Mouse (Mus musculus) stomach, embryonic 14.5 days (tissue): ENCODE results near the gene Cdkl4. TPM values are rescaled to one million over a fixed set of nuclear protein-coding genes. Genes with fewer than 3 reads are reported as not detected.
A peak's percentile ranks its signal among the peaks of the same experiment; 100 is the strongest.

Source experiments
- ATAC-seq: fragments of 200-750 bp; cut with Nextera tagmentation; 2 replicates; pipeline ENCODE4 v1.8.0; 2017; ENCODE audit warnings: low read depth, moderate TSS enrichment; ENCODE audit not compliant: insufficient number of reproducible peaks, insufficient read depth, low FRiP score
- H3K27ac ChIP-seq: fragments of 300-500 bp; sonication (generic); 2 replicates; pipeline ENCODE4 v1.5.1; 2014; ENCODE audit warnings: mild to moderate bottlenecking, low read length, moderate library complexity, mixed read lengths
- H3K27me3 ChIP-seq: fragments of 300-500 bp; sonication (generic); 2 replicates; pipeline ENCODE4 v1.6.1; 2014; ENCODE audit warnings: low read length, control low read depth, mixed read lengths; ENCODE audit not compliant: control insufficient read depth, insufficient read depth
- H3K36me3 ChIP-seq: fragments of 300-500 bp; sonication (generic); 2 replicates; pipeline ENCODE4 v1.6.1; 2014; ENCODE audit warnings: mild to moderate bottlenecking, control low read depth, low read length, moderate library complexity, mixed read lengths; ENCODE audit not compliant: control insufficient read depth, insufficient read depth
- H3K4me1 ChIP-seq: fragments of 300-500 bp; sonication (generic); 2 replicates; pipeline ENCODE4 v1.6.1; 2014; ENCODE audit warnings: low read length, control low read depth, mixed read lengths; ENCODE audit not compliant: control insufficient read depth, insufficient read depth
- H3K4me2 ChIP-seq: fragments of 300-500 bp; sonication (generic); replicated peaks from 2 replicates; pipeline ENCODE4 v1.6.1; 2014; ENCODE audit warnings: low read depth, low read length, control low read depth
- H3K4me3 ChIP-seq: fragments of 300-500 bp; sonication (generic); 2 replicates; pipeline ENCODE4 v1.5.1; 2014; ENCODE audit warnings: low read depth, low read length, control low read depth
- H3K9ac ChIP-seq: fragments of 300-500 bp; sonication (generic); replicated peaks from 2 replicates; pipeline ENCODE4 v1.6.1; 2014; ENCODE audit warnings: low read depth, mild to moderate bottlenecking, control low read depth, low read length, moderate library complexity, mixed read lengths
- H3K9me3 ChIP-seq: fragments of 300-500 bp; sonication (generic); 2 replicates; pipeline ENCODE4 v1.6.1; 2016; ENCODE audit warnings: low read depth, low read length, control low read depth; ENCODE audit not compliant: control insufficient read depth
- WGBS: fragments of 180-500 bp; shearing (Covaris S2); extraction: QIAGEN DNeasy Blood & Tissue Kit; methylation state at CpG from one replicate; pipeline ENCODE4 v1.1.7; 2014; 5-methylcytosine and 5-hydroxymethylcytosine counted together
- polyA plus RNA-seq: library from polyadenylated mRNA; unstranded; fragments of >200 nt; fragmentation: Nextera tagmentation; extraction: Ambion mirVana; gene quantifications from 2 replicates; pipeline ENCODE4 v1.2.1, GENCODE M21; 2014

Gene Cdkl4
- polyA plus RNA-seq, 1 experiment from 2014 or later, result 0.23 TPM

DNA sequence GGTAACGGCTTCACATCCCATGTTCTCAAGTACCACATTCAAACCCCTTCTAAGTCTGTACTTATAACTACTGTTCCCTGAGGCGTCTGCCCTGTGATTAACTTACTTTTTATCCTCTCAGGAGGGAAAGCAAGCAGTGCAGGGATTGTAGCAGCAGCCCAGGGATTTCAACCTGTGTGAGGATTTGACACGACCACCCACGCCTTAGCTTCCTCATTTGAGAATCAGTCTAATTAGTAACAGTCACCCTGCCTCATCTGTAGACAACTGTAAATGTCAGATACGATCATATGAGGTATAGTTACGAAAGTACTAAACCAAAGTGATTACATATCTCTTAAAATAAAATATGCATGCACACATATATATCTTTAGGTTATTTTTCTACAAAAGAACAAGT is 81.4 kb downstream of the Cdkl4 start:
- WGBS, result 76% methylated on average over 6 of the region's 6 CpGs
- H3K4me3 ChIP-seq, result no peak overlapping the region
- H3K9me3 ChIP-seq, result no peaks in the 10 kb centered on the region
- ATAC-seq, result no peak
- no peak overlapping the region for H3K9ac ChIP-seq
- no peaks in the 10 kb centered on the region for H3K27me3 ChIP-seq
- H3K27ac ChIP-seq, result no peak overlapping the region
- H3K4me2 ChIP-seq, result no peak overlapping the region
- no peaks in the 10 kb centered on the region for H3K4me1 ChIP-seq
- H3K36me3 ChIP-seq, result no peaks in the 10 kb centered on the region

DNA sequence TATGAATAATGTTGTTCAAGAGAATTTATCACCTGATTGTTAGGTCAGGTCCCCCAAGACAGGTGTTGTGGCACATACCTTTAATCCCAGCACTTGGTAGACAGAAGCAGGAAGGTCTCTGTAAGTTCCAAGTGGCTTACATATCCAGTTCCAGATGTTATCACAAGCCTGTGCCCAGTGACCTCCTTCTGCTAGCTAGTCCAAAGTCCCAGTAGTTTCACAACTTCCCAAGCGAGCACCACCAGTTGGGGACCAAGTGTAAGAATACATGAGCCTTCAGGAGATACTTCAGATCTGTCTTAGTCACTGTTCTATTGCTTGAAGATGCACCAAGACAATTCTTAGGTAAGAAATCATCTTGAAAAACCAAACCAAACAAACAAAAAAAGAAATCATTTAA is 83.7 kb downstream of the Cdkl4 start:
- Histone ChIP-seq H3K36me3 (no peaks in the 10 kb centered on the region), H3K4me2 (no peak overlapping the region), H3K27ac (no peak overlapping the region), H3K9ac (no peak overlapping the region), H3K4me1 (no peaks in the 10 kb centered on the region), H3K9me3 (no peaks in the 10 kb centered on the region), H3K27me3 (no peaks in the 10 kb centered on the region), H3K4me3 (no peak overlapping the region)
- 87% methylated on average over 1 of the region's 1 CpGs for WGBS
- ATAC-seq, result no peak

DNA sequence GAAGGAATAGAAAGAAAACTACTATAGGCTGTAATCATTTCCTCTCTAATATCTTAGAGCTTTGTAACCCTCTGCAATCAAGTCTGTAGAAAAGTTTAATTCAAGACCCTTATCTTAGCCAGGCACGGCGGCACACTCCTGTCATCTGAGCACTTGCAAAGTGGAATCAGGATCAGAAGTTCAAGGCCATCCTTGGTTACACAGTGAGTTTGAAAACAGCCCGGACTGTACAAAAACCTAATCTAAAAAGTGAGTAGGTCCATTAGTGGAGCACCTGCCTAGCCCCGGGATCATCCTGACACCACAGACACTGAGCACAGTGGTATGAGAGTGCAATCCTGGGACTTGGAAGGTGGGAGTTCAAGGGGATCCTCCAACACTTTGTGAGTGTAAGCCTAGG is 84.8 kb downstream of the Cdkl4 start:
- no peak overlapping the region for H3K27ac ChIP-seq
- no peaks in the 10 kb centered on the region for H3K9me3 ChIP-seq
- no peaks in the 10 kb centered on the region for H3K27me3 ChIP-seq
- H3K9ac ChIP-seq, result no peak overlapping the region
- no peaks in the 10 kb centered on the region for H3K4me1 ChIP-seq
- ATAC-seq, result no peak
- H3K36me3 ChIP-seq, result no peaks in the 10 kb centered on the region
- no peak overlapping the region for H3K4me2 ChIP-seq
- H3K4me3 ChIP-seq, result no peak overlapping the region
- 76% methylated on average over 4 of the region's 4 CpGs for WGBS

DNA sequence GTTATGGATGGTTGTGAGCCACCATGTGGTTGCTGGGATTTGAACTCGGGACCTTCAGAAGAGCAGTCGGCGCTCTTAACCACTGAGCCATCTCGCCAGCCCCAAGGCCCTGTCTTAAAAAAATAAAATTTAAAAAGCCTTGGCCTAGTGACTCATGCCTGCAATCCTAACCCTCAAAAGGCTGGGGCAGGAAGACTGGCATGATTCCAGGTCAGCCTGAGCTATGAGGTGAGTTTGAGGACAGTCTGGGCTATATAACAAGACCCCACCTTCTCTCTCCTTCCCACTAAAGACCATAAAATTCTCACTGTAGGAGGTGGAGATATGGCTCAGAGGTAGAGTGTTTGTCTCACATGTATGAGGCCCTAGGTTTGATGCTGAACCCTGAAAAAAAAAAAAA is 85.3 kb downstream of the Cdkl4 start:
- Histone ChIP-seq H3K4me3 (no peak overlapping the region), H3K36me3 (no peaks in the 10 kb centered on the region), H3K27ac (no peak overlapping the region), H3K27me3 (no peaks in the 10 kb centered on the region), H3K9ac (no peak overlapping the region), H3K9me3 (no peaks in the 10 kb centered on the region), H3K4me1 (no peaks in the 10 kb centered on the region), H3K4me2 (no peak overlapping the region)
- WGBS, result 93% methylated on average over 4 of the region's 4 CpGs
- ATAC-seq, result no peak

DNA sequence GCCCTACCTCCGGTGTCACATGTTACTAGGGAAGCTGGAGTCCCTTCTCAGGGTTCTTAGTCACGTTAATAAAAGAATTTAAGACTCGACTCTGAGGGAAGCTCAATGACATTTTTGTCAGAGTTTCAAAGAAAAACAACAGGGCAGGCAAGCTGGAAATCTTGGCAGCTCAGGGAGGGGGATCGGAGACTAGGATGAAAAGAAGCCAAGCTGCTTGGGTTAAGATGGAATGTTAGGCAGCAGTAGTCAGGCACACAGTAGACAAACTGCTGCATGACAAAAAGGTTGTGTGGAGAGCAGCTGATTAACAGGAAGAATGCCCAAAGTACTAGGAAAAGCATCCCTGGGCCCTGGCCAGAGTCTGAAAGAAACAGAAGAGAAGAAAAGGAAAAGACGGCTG is 87.4 kb downstream of the Cdkl4 start:
- Histone ChIP-seq H3K9ac (no peak overlapping the region), H3K9me3 (no peaks in the 10 kb centered on the region), H3K4me1 (no peaks in the 10 kb centered on the region), H3K4me3 (no peak overlapping the region), H3K36me3 (no peaks in the 10 kb centered on the region), H3K27ac (no peak overlapping the region), H3K27me3 (no peaks in the 10 kb centered on the region), H3K4me2 (no peak overlapping the region)
- 66% methylated on average over 5 of the region's 5 CpGs for WGBS
- ATAC-seq, result no peak

DNA sequence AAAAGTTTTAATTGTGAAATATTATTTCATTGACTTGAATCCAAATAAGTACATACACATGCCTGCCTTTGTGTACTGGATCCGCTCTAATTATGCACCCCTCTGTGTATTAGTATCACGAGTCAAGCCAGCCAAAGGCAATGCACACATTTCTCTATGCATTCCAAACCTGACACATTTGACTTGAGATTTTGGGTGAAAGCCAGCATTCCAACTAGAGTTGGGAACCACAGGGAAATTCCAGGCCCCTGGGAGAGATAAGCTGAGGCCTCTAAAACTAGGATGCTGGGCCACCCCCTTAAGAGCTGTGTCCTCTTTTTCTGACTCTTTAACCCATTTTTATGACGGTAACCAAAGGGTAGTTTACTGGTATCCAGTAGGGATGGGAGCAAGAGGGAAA is 88.7 kb downstream of the Cdkl4 start:
- WGBS, result 69% methylated on average over 3 of the region's 3 CpGs
- ATAC-seq, result no peak
- Histone ChIP-seq H3K27me3 (no peaks in the 10 kb centered on the region), H3K4me1 (no peaks in the 10 kb centered on the region), H3K9me3 (no peaks in the 10 kb centered on the region), H3K27ac (no peak overlapping the region), H3K9ac (no peak overlapping the region), H3K36me3 (no peaks in the 10 kb centered on the region), H3K4me3 (no peak overlapping the region), H3K4me2 (no peak overlapping the region)

DNA sequence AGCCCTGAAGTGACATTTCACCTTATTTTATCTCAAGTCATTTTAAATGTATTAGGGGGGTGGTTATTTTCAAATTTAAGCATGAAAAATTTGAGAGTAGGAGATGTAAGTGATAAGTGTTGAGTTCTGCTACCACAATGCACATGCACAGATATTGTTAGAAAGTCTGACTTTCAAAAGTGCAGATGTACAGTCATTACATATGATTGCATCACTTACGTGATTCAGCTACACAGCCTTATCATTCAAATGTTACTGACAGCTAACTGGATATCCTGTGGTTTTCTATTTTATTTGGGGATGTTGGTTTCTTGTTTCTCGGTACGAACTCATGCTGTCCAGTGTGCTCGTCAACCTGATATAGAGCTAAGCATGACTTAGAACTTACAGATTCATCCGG is 92.5 kb downstream of the Cdkl4 start:
- no peak for ATAC-seq

DNA sequence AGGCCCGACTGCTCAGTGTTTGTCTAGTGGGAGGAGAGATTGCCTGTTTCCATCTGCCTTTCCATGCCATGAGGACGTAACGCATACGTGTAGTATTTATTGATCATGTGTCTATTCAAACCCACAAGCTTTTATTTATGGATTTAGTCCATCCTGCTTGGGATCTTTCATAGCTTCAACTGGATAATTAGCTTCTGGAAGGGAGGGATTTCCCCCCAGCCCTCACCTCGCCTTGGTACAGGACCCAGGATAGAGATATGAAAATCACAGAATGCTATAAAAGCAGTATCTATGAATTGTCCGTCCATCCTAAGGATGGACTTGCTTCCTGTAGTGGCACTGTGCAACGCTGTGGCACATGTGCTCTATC is 96.8 kb downstream of the Cdkl4 start:
- WGBS, result 39% methylated on average over 7 of the region's 7 CpGs
- no peaks in the 10 kb centered on the region for H3K9me3 ChIP-seq
- H3K4me3 ChIP-seq, result peak overlapping the region; percentile 93
- H3K4me2 ChIP-seq, result peak overlapping the region; percentile 74
- H3K27ac ChIP-seq, result peak overlapping the region; percentile 95
- peaks cover 8% of the 10 kb centered on the region; the same call in 1 of the 2 replicates for H3K4me1 ChIP-seq
- ATAC-seq, result no peak
- no peaks in the 10 kb centered on the region for H3K36me3 ChIP-seq
- H3K27me3 ChIP-seq, result no peaks in the 10 kb centered on the region
- H3K9ac ChIP-seq, result peak overlapping the region; percentile 87; the same call in 1 of the 2 replicates

More for the DNA sequence above, 92.5 kb downstream of the Cdkl4 start:
- WGBS, result 94% methylated on average over 5 of the region's 5 CpGs
- Histone ChIP-seq H3K4me3 (no peak overlapping the region), H3K4me2 (no peak overlapping the region), H3K4me1 (peaks cover 3% of the 10 kb centered on the region; the same call in 1 of the 2 replicates), H3K27ac (no peak overlapping the region), H3K36me3 (no peaks in the 10 kb centered on the region), H3K9ac (no peak overlapping the region), H3K27me3 (no peaks in the 10 kb centered on the region), H3K9me3 (no peaks in the 10 kb centered on the region)

DNA sequence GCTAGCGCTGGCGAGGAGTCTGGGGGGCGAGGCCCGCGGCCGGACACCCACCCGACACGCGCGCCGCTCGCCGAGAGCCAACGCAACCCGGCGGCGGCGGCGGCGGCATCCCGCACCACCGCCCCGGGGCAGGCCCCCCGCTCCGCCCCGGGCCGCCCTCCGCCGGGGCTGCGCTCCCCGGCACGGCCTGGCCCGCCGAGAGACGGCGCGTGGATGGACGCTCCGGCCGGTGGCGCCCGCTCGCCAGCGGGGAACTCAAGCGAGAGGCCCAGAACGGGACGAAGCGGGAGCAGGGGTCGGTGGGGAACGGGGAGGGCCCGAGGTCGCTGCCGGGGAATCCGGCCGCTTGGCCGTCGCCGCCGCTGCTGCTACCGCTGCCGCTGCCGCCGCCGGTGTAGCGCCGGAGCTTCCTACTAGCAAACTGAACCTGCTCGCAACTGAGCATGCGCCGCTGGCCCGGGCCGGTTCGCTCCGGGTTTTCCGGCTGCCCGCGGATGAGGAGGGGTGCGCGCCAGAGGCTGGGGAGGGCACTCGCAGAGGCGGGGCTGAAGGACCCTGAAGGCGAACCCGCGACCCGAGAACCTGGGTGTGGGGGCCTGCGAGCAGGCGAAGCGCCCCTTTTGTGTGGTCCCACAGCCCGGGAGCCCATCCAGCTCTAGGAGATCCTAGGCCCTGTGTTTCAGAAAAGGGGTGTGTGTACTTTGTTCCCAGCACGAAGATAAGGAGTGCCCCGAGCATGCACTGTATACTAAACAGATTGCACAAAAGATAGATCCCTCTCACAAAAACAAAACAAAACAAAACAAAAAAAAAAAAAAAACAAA is 97.4 kb downstream of the Cdkl4 start, which contains the start of gene Sos1:
Gene Sos1 (minus strand): TSS at position 423 of the 824 bp plus-strand sequence.
- H3K4me2 ChIP-seq, result peak within 1 kb of the TSS; percentile 74
- no peaks in the 10 kb centered on the region for H3K9me3 ChIP-seq
- no peaks in the 10 kb centered on the region for H3K36me3 ChIP-seq
- peak within 1 kb of the TSS; percentile 93 for H3K4me3 ChIP-seq
- H3K9ac ChIP-seq, result peak within 1 kb of the TSS; percentile 87
- no peaks in the 10 kb centered on the region for H3K27me3 ChIP-seq
- H3K4me1 ChIP-seq, result peaks cover 8% of the 10 kb centered on the region; the same call in 1 of the 2 replicates
- H3K27ac ChIP-seq, result peak within 1 kb of the TSS; percentile 95
- 0% methylated on average over 57 of the region's 90 CpGs for WGBS
- ATAC-seq, result peak; percentile 83
